Mouse (Mus musculus): Measurements from ENCODE around the gene Pomgnt1. TPM values are rescaled to one million over a fixed set of nuclear protein-coding genes. Genes with fewer than 3 reads are reported as not detected.

Gene Pomgnt1
- polyA plus RNA-seq, 1 experiment from 2014 or later = 76.3 TPM

- no peaks in the 10 kb centered on the region for H3K27me3 ChIP-seq
- H3K9ac ChIP-seq = no peak overlapping the region
- peaks cover 15% of the 10 kb centered on the region for H3K4me1 ChIP-seq
- no peak overlapping the region for H3K27ac ChIP-seq
- 86% methylated on average over 4 of the region's 4 CpGs for WGBS
- H3K36me3 ChIP-seq = peaks cover 39% of the 10 kb centered on the region
- no peak overlapping the region for H3K4me2 ChIP-seq (replicated peaks)
- no peak for ATAC-seq (ENCODE audit: insufficient number of reproducible peaks, insufficient read depth, low FRiP score, low TSS enrichment)
- H3K4me3 ChIP-seq = no peak overlapping the region
- H3K9me3 ChIP-seq = no peaks in the 10 kb centered on the region
These were observed 38.5 kb downstream of the Pomgnt1 start for GRCm38 (mm10) chr4:116162142-116162541.

DNA sequence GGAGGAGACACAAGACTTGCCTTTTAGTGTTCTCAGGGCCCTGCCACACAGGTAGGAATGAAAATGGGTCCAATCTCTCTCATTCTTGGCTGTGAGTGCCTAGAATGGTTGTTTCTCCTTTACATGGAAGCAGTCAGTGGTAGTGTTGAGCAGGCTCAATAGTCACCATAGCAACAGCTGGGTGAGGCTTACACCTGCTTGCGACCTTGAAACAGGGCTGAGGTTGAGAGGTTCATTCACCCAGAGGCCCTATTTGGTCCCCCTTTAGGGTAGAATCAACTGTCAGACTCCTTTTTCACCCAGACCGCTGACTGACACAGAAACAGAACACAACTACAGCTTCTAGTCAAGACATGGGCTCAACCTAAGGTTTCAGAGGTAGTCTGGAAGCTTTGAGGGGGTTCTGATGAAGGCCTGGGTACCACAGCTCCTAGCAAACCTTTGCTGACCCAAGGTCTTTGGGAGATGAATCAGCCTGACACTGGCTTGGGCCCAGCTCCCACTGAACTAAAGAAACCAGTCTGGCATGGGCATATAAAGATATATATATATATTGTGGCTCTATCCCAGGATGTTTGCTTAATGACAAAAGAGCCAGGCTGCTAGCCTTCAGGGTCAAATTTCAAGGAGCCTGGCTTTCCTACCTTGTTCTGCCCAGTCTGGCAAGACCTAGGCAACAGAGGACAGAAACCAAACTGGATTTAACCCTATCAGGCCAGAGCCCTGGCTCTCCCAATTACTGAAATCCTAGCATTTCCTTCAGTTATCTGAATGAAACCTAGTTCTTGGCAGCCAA lies 41.3 kb downstream of the Pomgnt1 start:
- no peak overlapping the region for H3K27ac ChIP-seq
- 92% methylated on average over 2 of the region's 2 CpGs for WGBS
- H3K4me3 ChIP-seq = no peak overlapping the region

DNA sequence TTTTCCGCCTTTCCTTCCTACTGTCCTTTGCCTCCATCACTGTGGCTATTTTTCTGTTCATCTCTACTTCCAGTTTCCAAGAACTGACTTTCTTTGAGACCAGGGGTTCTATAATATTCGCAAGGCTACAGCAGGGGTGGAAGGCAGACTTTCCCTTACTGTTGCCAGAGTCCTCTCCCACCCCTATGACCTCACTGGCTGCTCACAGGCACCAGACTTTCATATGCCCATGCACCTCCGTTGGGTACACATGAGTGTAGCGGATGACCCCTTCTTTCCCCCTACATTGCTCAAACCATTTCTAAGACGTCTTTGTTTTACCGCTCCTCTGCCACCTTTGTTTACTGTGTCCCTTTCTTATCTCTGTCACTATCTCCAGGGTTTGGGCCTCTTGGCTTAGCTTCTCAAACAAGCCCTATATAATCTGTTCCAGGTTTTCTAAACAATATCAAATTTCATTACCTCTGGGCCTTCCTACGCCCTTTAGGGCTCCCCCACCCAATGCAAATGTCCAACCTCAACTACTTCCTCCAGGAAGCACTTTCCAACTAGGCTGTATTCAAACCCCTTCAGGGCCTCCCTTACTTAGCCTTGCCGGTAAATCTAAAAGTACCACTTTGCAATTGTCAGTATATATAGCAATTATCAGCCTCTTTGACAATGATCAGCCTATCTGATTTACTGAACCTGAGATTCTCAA lies 42.2 kb downstream of the Pomgnt1 start:
- Histone ChIP-seq H3K27me3 (no peaks in the 10 kb centered on the region), H3K27ac (no peak overlapping the region), H3K4me3 (no peak overlapping the region), H3K9ac (no peak overlapping the region), H3K36me3 (peaks cover 3% of the 10 kb centered on the region; the same call in 1 of the 2 replicates), H3K9me3 (no peaks in the 10 kb centered on the region), H3K4me1 (peaks cover 15% of the 10 kb centered on the region), H3K4me2 (replicated peaks) (no peak overlapping the region)
- ATAC-seq (ENCODE audit: insufficient number of reproducible peaks, insufficient read depth, low FRiP score, low TSS enrichment) = no peak
- 36% methylated on average over 8 of the region's 8 CpGs for WGBS

More for the DNA sequence above, 41.3 kb downstream of the Pomgnt1 start:
- H3K4me2 ChIP-seq (replicated peaks) = no peak overlapping the region
- no peaks in the 10 kb centered on the region for H3K9me3 ChIP-seq
- no peaks in the 10 kb centered on the region for H3K27me3 ChIP-seq
- no peak for ATAC-seq (ENCODE audit: insufficient number of reproducible peaks, insufficient read depth, low FRiP score, low TSS enrichment)
- peaks cover 15% of the 10 kb centered on the region for H3K4me1 ChIP-seq
- H3K9ac ChIP-seq = no peak overlapping the region
- peaks cover 11% of the 10 kb centered on the region; the same call in 1 of the 2 replicates for H3K36me3 ChIP-seq

- Histone ChIP-seq H3K4me1 (peaks cover 15% of the 10 kb centered on the region), H3K9me3 (no peaks in the 10 kb centered on the region), H3K4me2 (replicated peaks) (no peak within 1 kb of the TSS), H3K4me3 (no peak within 1 kb of the TSS), H3K27me3 (no peaks in the 10 kb centered on the region), H3K36me3 (no peaks in the 10 kb centered on the region), H3K27ac (no peak within 1 kb of the TSS), H3K9ac (no peak within 1 kb of the TSS)
- no peak for ATAC-seq (ENCODE audit: insufficient number of reproducible peaks, insufficient read depth, low FRiP score, low TSS enrichment)
- WGBS = 30% methylated on average over 7 of the region's 7 CpGs
These were observed 43.8 kb downstream of the Pomgnt1 start, which contains the start of gene Tspan1 for GRCm38 (mm10) chr4:116167404-116167803. TSS of gene Tspan1 (minus strand) at chr4:116167601.

- Histone ChIP-seq H3K36me3 (no peaks in the 10 kb centered on the region), H3K9ac (no peak overlapping the region), H3K9me3 (no peaks in the 10 kb centered on the region), H3K4me1 (peaks cover 15% of the 10 kb centered on the region), H3K4me3 (no peak overlapping the region), H3K4me2 (replicated peaks) (no peak overlapping the region), H3K27me3 (no peaks in the 10 kb centered on the region), H3K27ac (no peak overlapping the region)
- 84% methylated on average over 7 of the region's 8 CpGs for WGBS
- ATAC-seq (ENCODE audit: insufficient number of reproducible peaks, insufficient read depth, low FRiP score, low TSS enrichment) = no peak
These were observed 45.1 kb downstream of the Pomgnt1 start for GRCm38 (mm10) chr4:116168617-116169352.

GRCm38 (mm10) chr4:116169353-116169672 lies 45.7 kb downstream of the Pomgnt1 start:
- Histone ChIP-seq H3K4me3 (no peak overlapping the region), H3K27me3 (no peaks in the 10 kb centered on the region), H3K36me3 (no peaks in the 10 kb centered on the region), H3K9ac (no peak overlapping the region), H3K9me3 (no peaks in the 10 kb centered on the region), H3K27ac (no peak overlapping the region), H3K4me1 (peaks cover 18% of the 10 kb centered on the region), H3K4me2 (replicated peaks) (no peak overlapping the region)
- no peak for ATAC-seq (ENCODE audit: insufficient number of reproducible peaks, insufficient read depth, low FRiP score, low TSS enrichment)
- 67% methylated on average over 3 of the region's 3 CpGs for WGBS

GRCm38 (mm10) chr4:116173072-116173471 lies 49.4 kb downstream of the Pomgnt1 start, which contains the start of the genes 1700042G07Rik and Gm49337:
TSS of gene 1700042G07Rik (plus strand) at chr4:116173372.
TSS of gene Gm49337 (plus strand) at chr4:116173384.
- WGBS = 85% methylated on average over 6 of the region's 6 CpGs
- Histone ChIP-seq H3K36me3 (no peaks in the 10 kb centered on the region), H3K4me2 (replicated peaks) (no peak within 1 kb of the TSS), H3K27ac (no peak within 1 kb of the TSS), H3K4me1 (peaks cover 24% of the 10 kb centered on the region), H3K4me3 (no peak within 1 kb of the TSS), H3K9me3 (no peaks in the 10 kb centered on the region), H3K9ac (no peak within 1 kb of the TSS), H3K27me3 (no peaks in the 10 kb centered on the region)
- no peak for ATAC-seq (ENCODE audit: insufficient number of reproducible peaks, insufficient read depth, low FRiP score, low TSS enrichment)

DNA sequence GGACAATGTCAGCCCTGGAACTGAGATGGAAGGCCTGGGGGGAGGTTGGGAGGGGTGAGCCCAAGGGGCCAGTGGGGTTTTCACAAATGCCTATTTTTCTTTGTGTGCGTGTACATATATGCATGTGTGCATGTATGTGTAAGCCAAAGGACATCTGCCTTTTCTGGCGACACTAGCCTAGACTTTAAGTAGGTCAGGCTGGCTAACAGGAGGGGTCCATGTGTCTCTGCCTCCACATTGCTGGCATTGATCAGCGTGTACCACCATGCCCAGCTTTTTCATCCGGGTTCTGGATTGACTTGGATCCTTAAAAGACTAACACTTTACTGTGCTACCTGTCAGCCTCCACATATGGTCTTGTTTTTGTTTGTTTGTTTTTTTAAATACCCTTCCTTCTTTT lies 50.1 kb downstream of the Pomgnt1 start:
- Histone ChIP-seq H3K9me3 (no peaks in the 10 kb centered on the region), H3K27me3 (no peaks in the 10 kb centered on the region), H3K27ac (no peak overlapping the region), H3K4me1 (peaks cover 24% of the 10 kb centered on the region), H3K4me3 (no peak overlapping the region), H3K4me2 (replicated peaks) (no peak overlapping the region), H3K36me3 (no peaks in the 10 kb centered on the region), H3K9ac (no peak overlapping the region)
- ATAC-seq (ENCODE audit: insufficient number of reproducible peaks, insufficient read depth, low FRiP score, low TSS enrichment) = no peak
- WGBS = 74% methylated on average over 4 of the region's 4 CpGs

- Histone ChIP-seq H3K9ac (no peak overlapping the region), H3K4me2 (replicated peaks) (no peak overlapping the region), H3K27me3 (no peaks in the 10 kb centered on the region), H3K4me1 (peaks cover 24% of the 10 kb centered on the region), H3K9me3 (no peaks in the 10 kb centered on the region), H3K4me3 (no peak overlapping the region), H3K36me3 (no peaks in the 10 kb centered on the region), H3K27ac (no peak overlapping the region)
- 40% methylated on average over 6 of the region's 6 CpGs for WGBS
- no peak for ATAC-seq (ENCODE audit: insufficient number of reproducible peaks, insufficient read depth, low FRiP score, low TSS enrichment)
These were observed 51.0 kb downstream of the Pomgnt1 start for GRCm38 (mm10) chr4:116174466-116175116.

GRCm38 (mm10) chr4:116175136-116175535 lies 51.5 kb downstream of the Pomgnt1 start:
- Histone ChIP-seq H3K4me2 (replicated peaks) (no peak overlapping the region), H3K4me1 (peaks cover 24% of the 10 kb centered on the region), H3K9ac (no peak overlapping the region), H3K4me3 (no peak overlapping the region), H3K27me3 (no peaks in the 10 kb centered on the region), H3K9me3 (no peaks in the 10 kb centered on the region), H3K36me3 (no peaks in the 10 kb centered on the region), H3K27ac (no peak overlapping the region)
- no peak for ATAC-seq (ENCODE audit: insufficient number of reproducible peaks, insufficient read depth, low FRiP score, low TSS enrichment)
